Mouse (Mus musculus) hindbrain, embryonic 12.5 days (tissue): ENCODE results near the gene Taar2. TPM values are rescaled to one million over a fixed set of nuclear protein-coding genes. Genes with fewer than 3 reads are reported as not detected.

Source experiments
- ATAC-seq: fragments of 200-750 bp; cut with Nextera tagmentation; 2 replicates; pipeline ENCODE4 v1.8.0; 2017; ENCODE audit warnings: moderate TSS enrichment; ENCODE audit not compliant: low FRiP score
- H3K27ac ChIP-seq: fragments of 300-500 bp; sonication (generic); 2 replicates; pipeline ENCODE4 v1.5.1; 2016; ENCODE audit warnings: mild to moderate bottlenecking
- H3K27me3 ChIP-seq: fragments of 300-500 bp; sonication (generic); 2 replicates; pipeline ENCODE4 v1.6.1; 2016; ENCODE audit warnings: mild to moderate bottlenecking
- H3K36me3 ChIP-seq: fragments of 300-500 bp; sonication (generic); 2 replicates; pipeline ENCODE4 v1.6.1; 2016; ENCODE audit warnings: mild to moderate bottlenecking
- H3K4me1 ChIP-seq: fragments of 300-500 bp; sonication (generic); 2 replicates; pipeline ENCODE4 v1.6.1; 2016
- H3K4me2 ChIP-seq: fragments of 300-500 bp; sonication (generic); replicated peaks from 2 replicates; pipeline ENCODE4 v1.6.1; 2016; ENCODE audit warnings: mild to moderate bottlenecking
- H3K4me3 ChIP-seq: fragments of 300-500 bp; sonication (generic); 2 replicates; pipeline ENCODE4 v1.5.1; 2016; ENCODE audit warnings: mild to moderate bottlenecking
- H3K9ac ChIP-seq: fragments of 300-500 bp; sonication (generic); 2 replicates; pipeline ENCODE4 v1.6.1; 2016; ENCODE audit warnings: mild to moderate bottlenecking, moderate library complexity
- H3K9me3 ChIP-seq: fragments of 300-500 bp; sonication (generic); replicated peaks from 2 replicates; pipeline ENCODE4 v1.6.1; 2016; ENCODE audit warnings: mild to moderate bottlenecking
- WGBS: fragments of 180-500 bp; shearing (Covaris S2); methylation state at CpG from one replicate; pipeline ENCODE4 v1.1.7; 2016; 5-methylcytosine and 5-hydroxymethylcytosine counted together
- polyA plus RNA-seq: library from polyadenylated mRNA; unstranded; fragments of >200 nt; fragmentation: Nextera tagmentation; extraction: Ambion mirVana; gene quantifications from 2 replicates; pipeline ENCODE4 v1.2.1, GENCODE M21; 2016

The Taar2 gene
- polyA plus RNA-seq, 1 experiment from 2014 or later = not detected

DNA sequence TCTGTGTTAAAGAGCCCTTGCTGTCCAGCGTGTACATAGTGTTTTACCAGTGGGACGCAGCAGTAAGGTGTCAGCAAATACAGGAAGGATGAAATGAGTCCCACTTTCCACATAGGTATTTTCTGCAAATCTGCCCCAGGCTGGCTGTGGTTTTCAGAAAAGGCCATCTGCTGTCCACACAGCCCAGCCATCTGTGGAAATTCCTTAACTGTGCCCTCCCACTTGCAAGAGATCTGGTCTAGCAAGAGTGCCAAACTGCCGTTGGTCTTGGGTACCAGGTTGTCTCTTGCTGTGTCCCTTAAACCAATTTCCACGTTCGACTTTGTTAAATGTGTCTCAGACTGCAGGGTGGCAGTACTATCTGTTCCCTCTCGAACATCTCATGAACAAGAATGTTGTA lies 13.3 kb downstream of the Taar2 start:
- no peak overlapping the region for H3K9ac ChIP-seq
- H3K4me1 ChIP-seq = no peaks in the 10 kb centered on the region
- no peak overlapping the region for H3K4me2 ChIP-seq
- no peaks in the 10 kb centered on the region for H3K9me3 ChIP-seq
- H3K27ac ChIP-seq = no peak overlapping the region
- H3K36me3 ChIP-seq = no peaks in the 10 kb centered on the region
- 86% methylated on average over 6 of the region's 6 CpGs for WGBS
- no peak overlapping the region for H3K4me3 ChIP-seq
- H3K27me3 ChIP-seq = no peaks in the 10 kb centered on the region
- ATAC-seq = no peak

DNA sequence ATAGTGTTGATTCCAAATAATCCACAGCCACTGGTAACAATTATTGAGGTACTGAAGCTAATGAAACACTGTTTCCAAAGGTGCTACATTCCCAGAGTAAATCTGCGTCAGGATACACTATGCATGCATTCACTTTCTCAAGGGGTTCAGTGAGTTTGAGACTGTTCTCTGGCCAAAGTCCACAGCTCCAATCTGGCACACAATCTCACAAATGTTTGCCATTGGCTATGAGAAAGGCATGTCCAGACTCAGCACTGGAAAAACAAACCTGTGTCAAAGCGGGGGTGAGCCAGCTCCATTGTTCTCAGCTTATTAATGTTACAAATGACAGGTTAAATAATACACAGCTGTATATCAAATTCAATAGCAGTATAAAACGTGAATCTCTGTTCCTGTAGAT lies 20.7 kb downstream of the Taar2 start:
- H3K9ac ChIP-seq = no peak overlapping the region
- WGBS = 74% methylated on average over 3 of the region's 3 CpGs
- no peaks in the 10 kb centered on the region for H3K36me3 ChIP-seq
- H3K4me2 ChIP-seq = no peak overlapping the region
- no peak overlapping the region for H3K27ac ChIP-seq
- H3K9me3 ChIP-seq = no peaks in the 10 kb centered on the region
- H3K4me1 ChIP-seq = no peaks in the 10 kb centered on the region
- H3K4me3 ChIP-seq = no peak overlapping the region
- H3K27me3 ChIP-seq = no peaks in the 10 kb centered on the region
- no peak for ATAC-seq

DNA sequence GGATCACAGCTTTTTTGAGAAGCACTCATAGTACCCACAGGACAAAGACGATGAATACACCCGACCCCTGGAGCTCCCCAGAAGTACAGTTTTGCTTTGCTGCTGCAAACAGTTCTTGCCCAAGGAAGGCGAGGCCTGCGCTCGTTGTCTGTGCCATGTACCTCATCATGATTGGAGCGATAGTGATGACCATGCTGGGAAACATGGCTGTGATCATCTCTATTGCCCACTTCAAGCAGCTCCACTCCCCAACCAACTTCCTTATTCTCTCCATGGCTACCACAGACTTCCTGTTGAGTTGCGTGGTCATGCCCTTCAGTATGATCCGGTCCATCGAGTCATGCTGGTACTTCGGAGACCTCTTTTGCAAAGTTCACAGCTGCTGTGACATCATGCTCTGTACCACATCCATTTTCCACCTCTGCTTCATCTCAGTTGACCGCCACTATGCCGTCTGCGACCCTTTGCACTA lies 22.1 kb downstream of the Taar2 start, which contains the start of gene Taar4:
TSS of gene Taar4 (plus strand) at position 51 of the 472 bp plus-strand sequence.
- Histone ChIP-seq H3K4me2 (no peak within 1 kb of the TSS), H3K9me3 (no peaks in the 10 kb centered on the region), H3K4me3 (no peak within 1 kb of the TSS), H3K9ac (no peak within 1 kb of the TSS), H3K36me3 (no peaks in the 10 kb centered on the region), H3K4me1 (no peaks in the 10 kb centered on the region), H3K27ac (no peak within 1 kb of the TSS), H3K27me3 (no peaks in the 10 kb centered on the region)
- WGBS = 96% methylated on average over 13 of the region's 13 CpGs
- ATAC-seq = no peak

DNA sequence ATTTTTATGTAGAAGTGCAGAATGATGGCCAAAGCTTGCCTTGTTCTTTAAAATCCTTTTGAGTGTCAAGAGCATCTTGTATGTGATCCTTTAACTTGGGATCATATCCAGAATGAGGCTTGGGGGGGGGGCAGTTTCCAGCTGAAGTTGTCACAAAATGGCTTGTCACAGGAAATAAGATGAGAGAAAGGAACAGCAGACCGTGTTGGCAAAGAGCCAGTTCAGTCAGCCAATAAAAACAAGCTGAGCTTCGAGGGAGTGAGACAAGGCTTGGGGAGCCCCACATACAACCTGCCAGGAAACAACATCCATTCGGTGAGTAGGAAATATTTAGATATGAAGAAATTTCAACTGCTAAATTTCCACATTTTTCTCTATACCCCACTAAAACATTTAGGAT lies 25.1 kb downstream of the Taar2 start:
- Histone ChIP-seq H3K4me2 (no peak overlapping the region), H3K4me3 (no peak overlapping the region), H3K9me3 (no peaks in the 10 kb centered on the region), H3K36me3 (no peaks in the 10 kb centered on the region), H3K4me1 (no peaks in the 10 kb centered on the region), H3K27ac (no peak overlapping the region), H3K9ac (no peak overlapping the region), H3K27me3 (no peaks in the 10 kb centered on the region)
- ATAC-seq = no peak
- 77% methylated on average over 3 of the region's 3 CpGs for WGBS

DNA sequence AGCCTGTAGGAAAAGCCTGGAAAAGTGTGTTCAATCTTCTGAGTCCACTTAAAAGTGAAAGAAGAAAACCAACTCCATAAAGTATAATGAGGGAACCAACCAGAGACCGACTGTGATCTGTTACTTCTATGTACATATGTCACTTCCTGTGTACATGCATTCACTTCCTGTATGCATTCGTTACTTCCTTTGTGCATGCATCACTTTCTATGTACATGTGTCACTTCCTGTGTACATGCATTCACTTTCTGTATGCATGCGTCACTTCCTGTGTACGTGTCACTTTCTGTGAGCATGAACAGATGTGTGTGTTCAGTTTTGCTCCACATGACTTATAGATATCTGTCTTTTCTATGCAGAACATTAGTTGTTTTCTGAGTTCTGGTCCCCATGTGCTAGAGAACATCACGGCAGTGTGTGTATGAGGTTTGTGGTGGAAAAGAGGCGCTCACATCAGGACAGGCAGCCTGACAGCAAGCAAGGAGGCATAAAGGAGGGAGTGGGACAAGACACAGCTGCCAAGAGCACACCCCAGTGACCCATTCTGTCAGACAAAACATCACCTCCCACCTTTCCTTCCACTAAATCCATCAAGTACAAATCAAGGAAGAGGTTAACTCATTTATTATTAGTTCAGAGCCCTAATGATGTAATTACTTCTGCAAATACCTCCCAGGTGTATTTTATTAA lies 26.7 kb downstream of the Taar2 start:
- Histone ChIP-seq H3K9ac (no peak overlapping the region), H3K4me2 (no peak overlapping the region), H3K27ac (no peak overlapping the region), H3K9me3 (no peaks in the 10 kb centered on the region), H3K4me3 (no peak overlapping the region), H3K27me3 (no peaks in the 10 kb centered on the region), H3K36me3 (no peaks in the 10 kb centered on the region), H3K4me1 (no peaks in the 10 kb centered on the region)
- no peak for ATAC-seq
- WGBS = 89% methylated on average over 6 of the region's 6 CpGs

DNA sequence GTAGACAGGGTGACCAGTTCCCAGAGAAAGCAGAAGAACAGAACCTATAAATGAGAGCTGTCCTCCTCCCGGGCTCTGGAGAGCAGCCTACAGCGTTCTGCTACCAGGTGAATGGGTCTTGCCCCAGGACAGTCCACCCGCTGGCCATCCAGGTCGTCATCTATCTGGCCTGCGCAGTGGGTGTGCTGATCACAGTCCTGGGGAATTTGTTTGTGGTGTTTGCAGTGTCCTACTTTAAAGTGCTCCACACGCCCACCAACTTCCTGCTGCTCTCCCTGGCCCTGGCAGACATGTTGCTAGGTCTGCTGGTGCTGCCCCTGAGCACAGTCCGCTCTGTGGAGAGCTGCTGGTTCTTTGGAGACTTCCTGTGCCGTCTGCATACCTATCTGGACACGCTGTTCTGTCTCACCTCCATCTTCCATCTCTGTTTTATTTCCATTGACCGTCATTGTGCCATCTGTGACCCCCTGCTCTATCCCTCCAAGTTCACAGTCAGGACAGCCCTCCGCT lies 32.3 kb downstream of the Taar2 start, which contains the start of gene Taar5:
TSS of gene Taar5 (plus strand) at position 51 of the 510 bp plus-strand sequence.
- Histone ChIP-seq H3K9ac (no peak within 1 kb of the TSS), H3K36me3 (no peaks in the 10 kb centered on the region), H3K4me3 (no peak within 1 kb of the TSS), H3K27me3 (no peaks in the 10 kb centered on the region), H3K4me2 (no peak within 1 kb of the TSS), H3K4me1 (no peaks in the 10 kb centered on the region), H3K9me3 (no peaks in the 10 kb centered on the region), H3K27ac (no peak within 1 kb of the TSS)
- no peak for ATAC-seq
- 88% methylated on average over 11 of the region's 11 CpGs for WGBS

DNA sequence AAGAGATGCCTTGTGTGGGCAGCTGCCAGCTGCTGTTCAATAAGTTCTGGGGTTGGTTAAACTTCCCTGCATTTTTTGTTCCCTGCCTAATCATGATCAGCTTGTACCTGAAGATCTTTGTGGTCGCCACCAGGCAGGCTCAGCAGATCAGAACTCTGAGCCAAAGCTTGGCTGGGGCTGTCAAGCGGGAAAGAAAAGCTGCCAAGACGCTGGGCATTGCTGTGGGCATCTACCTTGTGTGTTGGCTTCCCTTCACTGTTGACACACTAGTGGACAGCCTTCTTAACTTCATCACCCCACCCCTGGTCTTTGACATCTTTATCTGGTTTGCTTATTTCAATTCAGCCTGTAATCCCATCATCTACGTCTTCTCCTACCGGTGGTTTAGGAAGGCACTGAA lies 32.9 kb downstream of the Taar2 start:
- ATAC-seq = no peak
- Histone ChIP-seq H3K4me3 (no peak overlapping the region), H3K36me3 (no peaks in the 10 kb centered on the region), H3K9me3 (no peaks in the 10 kb centered on the region), H3K9ac (no peak overlapping the region), H3K27ac (no peak overlapping the region), H3K4me1 (no peaks in the 10 kb centered on the region), H3K27me3 (no peaks in the 10 kb centered on the region), H3K4me2 (no peak overlapping the region)
- WGBS = 81% methylated on average over 5 of the region's 5 CpGs

DNA sequence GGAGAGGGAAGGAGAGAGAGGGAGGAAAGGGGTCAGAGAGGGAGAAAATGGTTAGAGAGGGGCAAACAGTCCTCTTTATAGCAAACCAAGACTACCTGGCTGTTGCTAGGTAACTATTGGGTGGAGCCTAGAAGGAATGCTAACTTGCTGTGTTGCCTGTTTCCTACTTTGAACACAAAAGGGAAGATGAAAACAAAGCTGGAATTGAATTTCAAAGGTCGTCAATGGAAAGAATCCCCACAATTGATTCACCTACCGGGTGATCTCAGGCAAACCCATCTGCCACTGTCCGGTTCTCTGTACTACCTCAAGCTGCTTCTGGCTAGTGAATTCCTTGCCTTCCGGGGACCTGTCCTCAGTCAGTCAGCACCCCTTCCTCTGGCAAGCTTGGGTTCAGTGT lies 39.6 kb downstream of the Taar2 start:
- Histone ChIP-seq H3K4me3 (no peak overlapping the region), H3K9me3 (no peaks in the 10 kb centered on the region), H3K4me2 (no peak overlapping the region), H3K9ac (no peak overlapping the region), H3K27ac (no peak overlapping the region), H3K4me1 (no peaks in the 10 kb centered on the region), H3K27me3 (0 out of 2 replicates have a peak, but pooled peaks cover 3% of the 10 kb centered on the region), H3K36me3 (no peaks in the 10 kb centered on the region)
- no peak for ATAC-seq
- WGBS = 38% methylated on average over 4 of the region's 4 CpGs

DNA sequence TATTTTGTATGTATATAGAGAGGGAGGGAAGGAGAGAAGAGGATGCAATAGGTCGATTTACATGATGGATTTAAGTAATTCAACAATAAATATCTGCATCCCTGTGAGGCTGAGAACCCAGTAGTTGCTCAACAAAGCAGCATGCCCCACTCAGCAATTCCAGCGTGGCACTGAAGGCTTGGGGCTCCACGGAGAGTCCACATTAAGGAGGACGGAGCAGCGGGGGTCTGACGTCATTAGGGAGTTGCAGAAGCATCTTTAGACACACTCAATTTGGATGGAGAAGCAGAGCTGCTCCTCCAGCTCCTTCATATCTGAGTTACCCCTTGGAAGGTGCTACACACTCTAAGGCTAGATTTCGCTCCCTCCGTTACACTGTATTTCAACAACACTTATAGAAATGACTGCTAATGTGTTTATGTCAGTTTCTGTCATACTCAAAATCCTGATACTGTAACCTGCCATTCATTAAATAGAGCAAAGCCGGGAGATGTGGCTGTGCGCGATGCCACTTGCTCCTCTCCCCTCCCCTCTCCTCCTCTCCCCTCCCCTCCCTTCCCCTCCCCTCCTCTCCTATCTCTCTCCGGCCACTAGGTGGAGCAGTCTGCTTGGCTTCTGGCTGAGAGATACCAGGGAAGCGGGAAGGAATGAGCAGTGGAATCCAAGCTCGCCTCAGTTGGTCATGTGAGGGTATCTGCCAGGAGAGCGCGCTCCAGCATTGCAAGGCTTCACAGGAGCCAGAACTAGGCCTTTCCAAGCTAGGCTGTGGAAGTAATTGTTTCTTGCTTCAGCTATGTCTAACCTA lies 40.7 kb downstream of the Taar2 start:
- Histone ChIP-seq H3K4me3 (no peak overlapping the region), H3K27me3 (0 out of 2 replicates have a peak, but pooled peaks cover 3% of the 10 kb centered on the region), H3K27ac (no peak overlapping the region), H3K4me1 (no peaks in the 10 kb centered on the region), H3K36me3 (no peaks in the 10 kb centered on the region), H3K9ac (no peak overlapping the region), H3K9me3 (no peaks in the 10 kb centered on the region), H3K4me2 (no peak overlapping the region)
- WGBS = 41% methylated on average over 16 of the region's 16 CpGs
- ATAC-seq = peak; percentile 75

DNA sequence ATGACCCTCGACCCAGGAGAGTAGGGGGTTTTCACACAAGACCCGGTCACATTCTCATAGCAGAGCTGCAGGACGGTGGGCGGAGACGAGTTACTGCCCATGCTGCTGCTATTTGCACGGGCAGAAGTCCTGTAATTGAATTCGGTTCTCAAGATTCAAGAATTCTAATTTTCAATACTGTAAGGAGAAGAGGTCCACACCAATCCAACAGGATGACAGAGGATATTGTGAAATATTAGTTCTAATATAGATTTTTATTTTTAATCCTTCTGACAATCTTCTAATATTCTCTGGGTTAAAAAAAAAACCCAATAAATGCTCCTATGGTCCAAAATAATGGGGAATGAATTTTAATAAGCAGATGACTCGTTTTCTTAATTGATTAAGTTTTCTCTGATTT lies 47.2 kb downstream of the Taar2 start, which contains the start of gene Taar6:
TSS of gene Taar6 (minus strand) at position 101 of the 400 bp plus-strand sequence.
- H3K4me2 ChIP-seq = no peak within 1 kb of the TSS
- H3K27ac ChIP-seq = no peak within 1 kb of the TSS
- H3K4me1 ChIP-seq = no peaks in the 10 kb centered on the region
- WGBS = 65% methylated on average over 8 of the region's 8 CpGs
- no peaks in the 10 kb centered on the region for H3K36me3 ChIP-seq
- H3K9me3 ChIP-seq = no peaks in the 10 kb centered on the region
- no peak for ATAC-seq
- H3K9ac ChIP-seq = no peak within 1 kb of the TSS
- no peaks in the 10 kb centered on the region for H3K27me3 ChIP-seq
- no peak within 1 kb of the TSS for H3K4me3 ChIP-seq

DNA sequence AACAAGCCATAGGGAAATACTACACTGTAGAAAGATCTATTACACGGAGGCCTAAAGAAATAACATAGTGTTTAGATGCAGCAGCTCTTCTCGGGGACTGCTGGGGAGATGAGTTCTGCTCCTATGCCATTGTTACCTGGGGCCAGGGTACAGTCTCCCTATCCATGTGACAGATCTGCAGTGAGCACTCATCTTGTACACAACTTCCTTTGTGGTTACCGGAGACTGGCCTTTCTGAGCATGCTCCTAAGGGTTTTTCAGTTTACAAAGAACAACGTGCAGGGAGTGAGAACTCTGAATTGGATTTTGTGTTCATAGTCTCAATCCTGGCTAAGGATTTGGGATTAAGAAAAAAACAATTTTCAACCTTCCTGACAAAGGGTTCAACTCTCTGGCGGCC lies 48.0 kb downstream of the Taar2 start:
- H3K4me3 ChIP-seq = no peak overlapping the region
- no peaks in the 10 kb centered on the region for H3K9me3 ChIP-seq
- no peaks in the 10 kb centered on the region for H3K36me3 ChIP-seq
- H3K4me1 ChIP-seq = no peaks in the 10 kb centered on the region
- ATAC-seq = no peak
- H3K27me3 ChIP-seq = no peaks in the 10 kb centered on the region
- 88% methylated on average over 5 of the region's 5 CpGs for WGBS
- no peak overlapping the region for H3K27ac ChIP-seq
- H3K4me2 ChIP-seq = no peak overlapping the region
- H3K9ac ChIP-seq = no peak overlapping the region
